In genomic region chr16:28839575-28839974, GRCm38 (mm10) we compare ENCODE assay signal across 6 mouse cellular contexts.
"Had no signal": no experiment of that assay in that cellular context is flagged by ENCODE, and none has a peak within 500 bp of the region (broad histone marks: within the 10 kb centered on the region; RNA-seq: fewer than 3 reads in every experiment).

No protein-coding gene starts in this region.

- H3K4me1 ChIP-seq: liver, embryonic 13.5 days had no signal

- H3K27ac ChIP-seq: left cerebral cortex, adult 2 months; liver, embryonic 13.5 days; neural tube, embryonic 12.5 days; stomach, embryonic 15.5 days had no signal

- DNase-seq: liver, embryonic 13.5 days had no signal

- H3K9ac ChIP-seq: limb, embryonic 15.5 days; liver, embryonic 13.5 days; liver, postnatal 0 days; neural tube, embryonic 12.5 days; stomach, embryonic 15.5 days had no signal

- H3K4me3 ChIP-seq: left cerebral cortex, adult 2 months; limb, embryonic 15.5 days; liver, embryonic 13.5 days; neural tube, embryonic 12.5 days; stomach, embryonic 15.5 days had no signal

- H3K36me3 ChIP-seq: limb, embryonic 15.5 days; liver, embryonic 13.5 days; neural tube, embryonic 12.5 days; stomach, embryonic 15.5 days had no signal

- H3K9me3 ChIP-seq: limb, embryonic 15.5 days; liver, embryonic 13.5 days; neural tube, embryonic 12.5 days; stomach, embryonic 15.5 days had no signal

- H3K27me3 ChIP-seq: liver, embryonic 13.5 days; neural tube, embryonic 12.5 days; stomach, embryonic 15.5 days had no signal

- H3K4me2 ChIP-seq: limb, embryonic 15.5 days; liver, embryonic 13.5 days; neural tube, embryonic 12.5 days; stomach, embryonic 15.5 days had no signal
